Mouse (Mus musculus) thymus, adult 2 months (tissue): ENCODE results near the gene Ptch1.

Experiments
- CTCF ChIP-seq: fragments of 200-500 bp; IDR thresholded peaks from 2 replicates; pipeline ENCODE4 v1.5.1; 2012; ENCODE audit warnings: mild to moderate bottlenecking, control low read depth, low read length, moderate library complexity, borderline replicate concordance; ENCODE audit not compliant: control insufficient read depth, poor library complexity, insufficient read depth; ENCODE audit errors: extremely low read depth
- POLR2A ChIP-seq: fragments of 200-500 bp; IDR thresholded peaks from 2 replicates; pipeline ENCODE4 v1.6.1; 2012; ENCODE audit warnings: mild to moderate bottlenecking, low read length, control low read depth, moderate library complexity; ENCODE audit not compliant: control insufficient read depth, poor library complexity, insufficient read depth; ENCODE audit errors: extremely low read depth

DNA sequence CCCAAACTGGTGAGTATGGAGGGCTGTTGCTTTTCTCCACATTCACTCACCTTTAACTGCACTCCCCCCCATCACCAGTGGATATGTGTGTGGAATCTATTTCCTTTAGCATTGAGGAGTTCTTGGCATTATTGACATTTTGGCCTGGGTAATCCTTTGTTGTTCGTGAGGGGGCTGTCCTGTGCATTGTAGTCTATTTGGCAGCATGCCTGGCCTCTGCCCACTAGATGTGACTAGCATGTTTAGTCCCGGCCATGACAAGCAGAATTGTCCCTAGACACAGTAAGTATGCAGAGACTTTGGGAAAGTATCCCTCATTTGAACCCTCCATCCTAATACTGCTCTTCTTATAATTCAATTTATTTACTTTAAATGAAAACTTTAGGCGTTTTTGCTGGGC, 24.2 kb upstream of the Ptch1 start:
- no peak for TF ChIP-seq CTCF
- TF ChIP-seq POLR2A, result no peak
